Mouse (Mus musculus) ovary, postnatal 14 days (tissue): ENCODE results near the gene P2rx2.

ENCODE experiments used
- DNase-seq: peaks from one replicate; pipeline ENCODE4 v3.0.0; 2022; ENCODE audit warnings: low spot score

The P2rx2 gene

DNA sequence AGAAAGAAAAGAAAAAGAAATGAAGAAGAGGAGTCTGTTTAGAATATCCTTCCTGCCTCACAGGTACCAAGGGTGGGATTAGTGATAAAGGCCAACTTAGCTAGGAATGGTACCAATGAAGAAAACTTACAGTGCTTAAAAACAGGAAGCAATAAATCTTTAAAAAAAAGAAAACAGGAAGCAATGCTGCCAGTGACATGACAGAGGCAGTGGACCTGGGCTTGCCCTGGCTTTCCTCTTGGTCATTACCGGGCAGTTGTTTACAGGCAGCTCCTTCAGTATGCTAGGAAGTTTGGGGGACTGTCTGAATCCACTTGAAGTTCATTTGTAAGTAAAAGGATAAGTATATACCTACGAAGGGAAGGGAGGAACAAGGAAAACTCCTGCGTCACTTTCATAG lies 12.5 kb downstream of the P2rx2 start:
- no peak for DNase-seq

DNA sequence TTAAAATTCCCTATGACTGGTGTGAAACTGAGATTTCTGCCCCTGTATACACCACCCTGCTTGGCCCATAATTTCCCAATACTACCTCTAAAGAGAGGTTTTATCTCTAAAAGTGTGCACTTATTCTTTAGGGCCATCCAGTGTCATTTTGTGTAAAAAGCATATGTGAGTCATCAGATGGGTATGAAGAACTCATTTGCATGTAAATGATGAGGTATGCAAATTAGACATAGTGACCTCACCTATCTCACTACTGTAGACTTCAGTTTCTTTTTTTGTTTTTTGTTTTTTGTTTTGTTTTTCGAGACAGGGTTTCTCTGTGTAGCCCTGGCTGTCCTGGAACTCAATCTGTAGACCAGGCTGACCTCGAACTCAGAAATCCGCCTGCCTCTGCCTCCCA lies 29.9 kb downstream of the P2rx2 start:
- no peak for DNase-seq

DNA sequence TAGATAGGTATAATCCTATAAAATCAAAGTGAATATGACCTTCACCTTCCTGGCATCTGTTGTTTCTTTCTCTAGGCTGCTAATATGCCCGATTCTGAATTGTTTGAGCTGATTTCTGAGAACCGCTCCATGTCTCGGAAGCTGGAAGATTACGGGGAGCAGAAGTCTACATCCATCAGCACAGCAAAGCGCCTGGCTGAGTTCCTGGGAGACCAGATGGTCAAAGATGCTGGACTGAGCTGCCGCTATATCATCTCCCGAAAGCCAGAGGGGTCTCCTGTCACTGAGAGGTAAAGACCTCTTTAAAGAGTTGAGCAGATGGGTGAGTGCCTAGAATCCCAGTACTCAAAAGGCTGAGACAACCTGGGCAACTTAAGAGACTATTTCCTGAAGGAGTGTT lies 34.2 kb downstream of the P2rx2 start:
- no peak for DNase-seq

DNA sequence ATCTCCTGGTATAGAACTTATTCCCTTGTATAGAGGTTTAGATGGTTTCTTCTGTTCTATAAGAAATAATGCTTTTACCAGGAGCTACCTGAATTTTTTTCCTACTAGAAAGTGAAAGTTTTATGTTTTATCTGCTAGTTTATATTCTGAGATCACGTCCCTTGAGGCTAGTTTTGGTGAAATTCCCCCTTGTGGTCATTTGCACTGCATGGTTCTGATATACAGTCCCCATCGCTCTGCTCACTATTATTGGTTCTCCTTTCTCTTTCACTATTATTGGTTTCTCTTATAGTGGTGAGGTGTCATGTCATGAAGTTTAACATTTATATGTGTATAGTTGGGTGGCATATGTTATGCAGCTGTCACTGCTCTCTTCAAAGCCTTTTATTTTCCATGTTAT lies 42.4 kb downstream of the P2rx2 start:
- DNase-seq: no peak

DNA sequence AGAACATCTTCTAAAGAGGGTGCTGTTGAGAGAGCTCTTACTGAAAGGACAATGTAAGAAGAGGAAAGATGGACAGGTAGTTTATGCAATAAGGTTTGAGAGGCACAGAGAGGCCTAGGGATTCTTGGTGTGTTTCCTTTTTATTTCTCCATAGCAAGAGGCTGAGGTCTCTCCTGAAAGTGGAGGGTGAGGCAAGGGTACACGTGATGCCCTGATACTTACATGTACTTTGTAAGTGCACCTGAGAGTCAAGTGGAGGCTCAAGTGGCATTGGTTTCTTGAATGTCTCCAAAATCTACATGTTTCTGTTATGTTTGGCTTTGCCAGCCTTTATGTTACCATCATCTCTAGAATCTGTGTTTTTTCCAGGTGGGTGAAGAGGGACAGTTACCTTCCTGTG lies 46.4 kb downstream of the P2rx2 start:
- no peak for DNase-seq

DNA sequence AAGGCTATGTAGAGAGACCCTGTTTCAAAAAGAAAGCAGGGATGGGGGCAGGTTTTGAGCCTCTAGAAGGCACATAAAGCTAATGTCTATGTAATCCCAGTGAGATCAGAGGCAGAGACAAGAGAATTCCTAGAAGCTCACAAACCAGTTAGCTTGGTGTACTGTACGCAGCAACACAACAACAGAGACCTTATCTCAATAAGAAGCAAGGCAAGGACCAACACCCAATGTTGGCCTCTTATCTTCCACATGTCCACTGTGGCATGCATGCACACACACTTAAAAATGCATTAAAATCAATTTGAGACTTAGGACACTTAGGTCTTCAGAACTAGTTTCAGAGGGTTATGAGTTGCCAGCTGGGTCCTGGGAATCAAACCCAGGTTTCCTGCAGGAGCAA lies 51.4 kb downstream of the P2rx2 start:
- DNase-seq: no peak
